Mouse (Mus musculus) CD4-positive, CD25-positive, alpha-beta regulatory T cell, adult 2 months (primary cell): ENCODE data around the gene Med26.

Experiments
- DNase-seq: peaks from one replicate; pipeline ENCODE4 v3.0.0-alpha.2; 2012; ENCODE audit warnings: low read depth, low spot score

Gene Med26

GRCm38 (mm10) chr8:72547802-72548643, at the start of gene Med26:
Gene Med26, minus strand, starts transcription at chr8:72548270.
- peak; percentile 98 for DNase-seq

- DNase-seq = peak; percentile 69
Observed at GRCm38 (mm10) chr8:72590198-72590597, 42.1 kb upstream of the Med26 start.

GRCm38 (mm10) chr8:72589286-72589685, 41.2 kb upstream of the Med26 start:
- no peak for DNase-seq

GRCm38 (mm10) chr8:72588865-72589264, 40.8 kb upstream of the Med26 start:
- no peak for DNase-seq

- no peak for DNase-seq
Observed at GRCm38 (mm10) chr8:72587806-72588205, 39.7 kb upstream of the Med26 start.

- no peak for DNase-seq
Observed at GRCm38 (mm10) chr8:72584390-72584789, 36.3 kb upstream of the Med26 start.

- DNase-seq = peak; percentile 12
Observed at GRCm38 (mm10) chr8:72583056-72583771, 35.1 kb upstream of the Med26 start.

- no peak for DNase-seq
Observed at GRCm38 (mm10) chr8:72579374-72579773, 31.3 kb upstream of the Med26 start.

GRCm38 (mm10) chr8:72577941-72578340, 29.9 kb upstream of the Med26 start:
- DNase-seq = no peak

GRCm38 (mm10) chr8:72577266-72577665, 29.2 kb upstream of the Med26 start:
- no peak for DNase-seq

GRCm38 (mm10) chr8:72575915-72576314, 27.8 kb upstream of the Med26 start:
- no peak for DNase-seq

- DNase-seq = no peak
Observed at GRCm38 (mm10) chr8:72573450-72573849, 25.4 kb upstream of the Med26 start.

- DNase-seq = no peak
Observed at GRCm38 (mm10) chr8:72572507-72572906, 24.4 kb upstream of the Med26 start.

GRCm38 (mm10) chr8:72571611-72572473, 23.8 kb upstream of the Med26 start, which contains the start of gene Tmem38a:
Gene Tmem38a, plus strand, starts transcription at chr8:72572055.
- DNase-seq = peak; percentile 82

- DNase-seq = peak; percentile 99
Observed at GRCm38 (mm10) chr8:72570633-72571610, 22.9 kb upstream of the Med26 start, which contains the start of gene Smim7. Gene Smim7, minus strand, starts transcription at chr8:72571088.

- no peak for DNase-seq
Observed at GRCm38 (mm10) chr8:72565970-72566369, 17.9 kb upstream of the Med26 start.

- no peak for DNase-seq
Observed at GRCm38 (mm10) chr8:72561111-72561689, 13.1 kb upstream of the Med26 start.

GRCm38 (mm10) chr8:72555770-72556169, 7.7 kb upstream of the Med26 start:
- no peak for DNase-seq

- DNase-seq = no peak
Observed at GRCm38 (mm10) chr8:72549314-72549892, 1.3 kb upstream of the Med26 start.
